In the genomic region with DNA sequence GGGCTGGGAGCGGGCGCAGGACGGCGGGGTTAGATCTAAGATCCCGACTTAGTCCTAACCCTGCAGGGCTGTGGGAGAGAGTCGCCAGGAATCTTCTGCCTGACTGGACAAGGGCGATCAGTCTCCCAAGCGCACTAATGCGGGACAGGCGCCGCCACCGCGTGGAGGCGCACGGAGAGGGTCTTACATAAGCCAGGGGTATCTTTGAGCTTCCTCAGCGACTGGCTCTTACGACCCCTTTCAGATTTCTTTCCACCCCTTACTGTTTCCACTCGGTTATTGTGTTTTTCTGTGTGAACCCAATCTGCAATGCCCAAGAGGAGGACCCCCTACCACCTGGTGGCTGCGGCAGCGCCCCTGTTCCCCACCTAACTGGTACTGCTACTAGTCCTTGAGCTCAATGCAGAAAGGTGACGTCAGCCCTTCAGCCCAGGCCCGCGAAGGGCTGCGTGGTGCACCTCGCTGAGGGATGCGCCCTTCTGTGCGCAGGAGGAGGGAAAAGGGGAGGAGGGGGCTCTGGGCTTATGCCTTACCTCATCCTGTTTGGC, we compare ENCODE assay signal across 8 mouse cellular contexts. TPM values are rescaled to one million over a fixed set of nuclear protein-coding genes. Genes with fewer than 3 reads are reported as not detected.
DNase-seq lines count a peak whose midpoint lies in the region; ATAC-seq lines count a peak whose summit lies in the region.

No protein-coding gene starts in this region.

- no peaks in the 10 kb centered on the region for H3K9me3 ChIP-seq in hindbrain, embryonic 11.5 days (ENCODE audit: control insufficient read depth, low read length)
- H3K9me3 ChIP-seq in lung, embryonic 16.5 days (ENCODE audit: control insufficient read depth, low read length), result no peaks in the 10 kb centered on the region

- ATAC-seq in hindbrain, embryonic 11.5 days (ENCODE audit: low FRiP score), result peak; percentile 85
- peak; percentile 81 for ATAC-seq in lung, embryonic 16.5 days (ENCODE audit: low read depth)

- no peak overlapping the region for H3K27ac ChIP-seq in hindbrain, embryonic 11.5 days (ENCODE audit: low read depth, low read length)
- H3K27ac ChIP-seq in lung, embryonic 16.5 days (ENCODE audit: low read length), result 0 out of 2 replicates have a peak overlapping the region, but pooled peaks have one; percentile 24

- peak overlapping the region; percentile 46 for H3K4me2 ChIP-seq in hindbrain, embryonic 11.5 days (replicated peaks; ENCODE audit: low read depth, low read length)
- peak overlapping the region; percentile 60 for H3K4me2 ChIP-seq in lung, embryonic 16.5 days (ENCODE audit: low read depth, low read length)

- DNase-seq in ZHBTc4 (ENCODE audit: low read depth, low spot score), result peak; percentile 44
- peak; percentile 79 for DNase-seq in cerebellum, adult 9-10 months
- peak; percentile 62 to 72 for DNase-seq in frontal cortex, postnatal 10 days (ENCODE audit: low spot score in 2 of 2)
- DNase-seq in hindbrain, embryonic 11.5 days (ENCODE audit: low spot score), result peak; percentile 65
- DNase-seq in layer of hippocampus, postnatal 25 days (ENCODE audit: extremely low spot score in 1 of 2, low spot score in 1 of 2), result peak; percentile 44
- peak; percentile 64 to 66 for DNase-seq in right cerebral cortex, adult 2 months (ENCODE audit: low spot score in 2 of 2)
- DNase-seq in T-cell, adult 2 months (ENCODE audit: low spot score), result no peak

- H3K9ac ChIP-seq in hindbrain, embryonic 11.5 days (ENCODE audit: low read depth, low read length), result peak overlapping the region; percentile 54
- H3K9ac ChIP-seq in lung, embryonic 16.5 days (ENCODE audit: low read length), result peak overlapping the region; percentile 62

- no peaks in the 10 kb centered on the region for H3K27me3 ChIP-seq in hindbrain, embryonic 11.5 days (ENCODE audit: control insufficient read depth, insufficient read depth, low read length)
- no peaks in the 10 kb centered on the region for H3K27me3 ChIP-seq in lung, embryonic 16.5 days (ENCODE audit: control insufficient read depth, insufficient read depth, low read depth, low read length)

- no peaks in the 10 kb centered on the region for H3K36me3 ChIP-seq in hindbrain, embryonic 11.5 days (ENCODE audit: control insufficient read depth, insufficient read depth, low read length)
- no peaks in the 10 kb centered on the region for H3K36me3 ChIP-seq in lung, embryonic 16.5 days (ENCODE audit: control insufficient read depth, insufficient read depth, low read length)

- 16% methylated on average over 22 of the region's 27 CpGs for WGBS in hindbrain, embryonic 11.5 days
- 13% methylated on average over 27 of the region's 27 CpGs for WGBS in lung, embryonic 16.5 days

- H3K4me3 ChIP-seq in hindbrain, embryonic 11.5 days (ENCODE audit: low read depth, low read length), result peak overlapping the region; percentile 45
- H3K4me3 ChIP-seq in lung, embryonic 16.5 days (ENCODE audit: low read length), result peak overlapping the region; percentile 60

- no peaks in the 10 kb centered on the region for H3K4me1 ChIP-seq in hindbrain, embryonic 11.5 days (replicated peaks; ENCODE audit: control insufficient read depth, insufficient read depth, low read length)
- H3K4me1 ChIP-seq in lung, embryonic 16.5 days (replicated peaks; ENCODE audit: control insufficient read depth, insufficient read depth, low read length), result no peaks in the 10 kb centered on the region; the same call in 1 of the 2 replicates

RNA-seq across cellular contexts. Expression of gene Tspan7, which starts 0.8 kb away (rescaled TPM):
- 74.4 and 80.9 TPM in 2 replicates for polyA plus RNA-seq in hindbrain, embryonic 11.5 days (2014; fragmentation: Nextera tagmentation; extraction: Ambion mirVana)
- 1,000 to 10,000 TPM; 1,210 to 1,244 TPM for total RNA-seq in layer of hippocampus, postnatal 25 days (2021)
- 114 and 115 TPM in 2 replicates for polyA plus RNA-seq in lung, embryonic 16.5 days (2015; fragmentation: Nextera tagmentation; extraction: Ambion mirVana)
